Mouse (Mus musculus) c-Kit-negative CD71-positive TER-119-positive erythroid progenitor cells, embryonic 14.5 days (primary cell): ENCODE results near the gene Zfp629.

Experiments
- DNase-seq: peaks from one replicate; pipeline ENCODE4 v3.0.0-alpha.2; 2013; ENCODE audit warnings: low read depth, low spot score

The Zfp629 gene

DNA sequence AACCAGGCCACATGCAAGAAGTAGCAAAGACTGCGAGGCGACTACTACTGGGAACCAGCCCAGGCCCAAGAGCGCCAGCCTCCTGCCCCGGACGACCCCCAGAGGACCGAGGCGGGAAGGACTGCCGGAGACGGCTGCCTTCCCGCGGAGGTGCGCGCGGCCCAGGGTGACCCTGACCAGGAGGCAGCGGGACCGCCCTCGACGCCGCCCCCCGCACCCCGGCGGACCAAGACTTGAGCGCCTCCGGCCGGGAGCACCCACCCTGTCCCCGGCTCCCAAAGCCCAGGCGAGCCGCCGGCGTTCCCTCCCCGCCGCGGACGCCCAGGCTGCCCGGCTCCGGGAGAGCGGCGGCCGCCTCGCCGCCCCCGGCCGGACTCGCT is 1.1 kb downstream of the Zfp629 start:
- DNase-seq: no peak

DNA sequence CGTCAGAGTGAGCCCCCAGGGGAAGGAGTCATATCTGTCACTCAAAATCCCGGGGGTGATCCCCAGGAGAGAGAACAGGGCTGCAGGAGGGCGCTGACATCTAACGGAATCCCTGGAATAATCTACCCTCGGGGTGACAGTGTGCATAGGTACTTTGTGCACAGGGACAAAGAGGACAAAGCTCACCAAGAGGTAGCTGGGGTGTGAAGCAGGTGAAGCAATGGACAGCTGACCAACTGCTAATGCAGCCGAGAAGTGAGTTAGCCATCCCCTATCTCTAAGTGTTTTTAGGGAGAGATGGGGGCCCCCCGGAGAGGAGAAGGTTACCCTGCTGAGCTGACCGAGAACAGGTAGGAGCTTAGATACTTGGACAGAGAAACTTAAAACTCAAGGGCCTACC is 1.5 kb downstream of the Zfp629 start:
- no peak for DNase-seq

DNA sequence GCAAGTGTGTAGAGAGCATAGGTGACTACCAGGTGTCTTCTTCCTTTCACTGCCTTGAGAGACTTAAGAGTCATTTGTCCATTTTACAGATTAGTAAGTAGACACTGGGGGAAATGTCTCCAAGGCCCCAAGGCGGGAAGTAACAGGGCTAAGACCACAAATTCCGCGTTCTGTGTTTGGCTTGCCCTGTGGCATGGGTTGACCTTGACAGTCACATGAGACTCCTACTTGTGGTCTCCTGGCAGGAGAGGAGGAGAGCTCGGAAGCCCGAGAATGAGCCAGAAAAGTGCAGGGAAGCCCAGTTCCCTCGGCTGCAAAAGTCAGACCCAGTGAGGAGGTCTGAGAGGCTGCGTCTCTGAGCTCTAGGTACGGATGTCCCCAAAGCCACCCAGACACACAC is 2.1 kb downstream of the Zfp629 start:
- no peak for DNase-seq

DNA sequence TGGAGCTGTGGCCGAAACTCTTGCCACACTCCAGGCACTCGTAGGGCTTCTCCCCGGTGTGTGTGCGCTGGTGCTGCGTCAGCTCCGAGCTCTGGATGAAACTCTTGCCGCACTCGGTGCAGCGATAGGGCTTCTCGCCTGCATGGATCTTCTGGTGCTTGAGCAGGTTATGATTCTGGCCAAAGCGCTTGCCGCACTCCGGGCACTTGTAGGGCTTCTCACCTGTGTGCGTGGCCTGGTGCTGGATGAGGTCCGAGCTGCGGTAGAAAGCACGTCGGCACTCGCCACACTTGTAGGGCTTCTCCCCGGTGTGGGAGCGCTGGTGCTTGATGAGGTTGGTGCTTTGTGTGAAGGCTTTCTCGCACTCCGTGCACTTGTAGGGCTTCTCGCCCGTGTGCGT is 4.0 kb downstream of the Zfp629 start:
- DNase-seq: no peak

DNA sequence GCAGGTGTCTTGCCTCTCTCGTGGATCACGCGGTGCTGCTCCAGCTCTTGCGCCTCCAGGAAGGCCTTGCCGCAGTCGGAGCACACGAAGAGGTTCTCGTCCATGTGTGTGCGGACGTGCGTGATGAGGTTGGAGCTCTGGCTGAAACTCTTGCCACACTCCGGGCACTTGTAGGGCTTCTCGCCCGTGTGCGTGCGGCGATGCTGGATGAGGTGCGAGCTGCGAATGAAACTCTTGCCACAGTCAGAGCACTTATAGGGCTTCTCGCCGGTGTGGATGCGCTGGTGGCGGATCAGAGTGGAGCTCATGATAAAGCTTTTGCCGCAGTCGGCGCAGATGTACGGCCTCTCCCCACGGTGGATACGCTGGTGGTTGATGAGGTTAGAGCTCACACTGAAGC is 4.6 kb downstream of the Zfp629 start:
- no peak for DNase-seq

DNA sequence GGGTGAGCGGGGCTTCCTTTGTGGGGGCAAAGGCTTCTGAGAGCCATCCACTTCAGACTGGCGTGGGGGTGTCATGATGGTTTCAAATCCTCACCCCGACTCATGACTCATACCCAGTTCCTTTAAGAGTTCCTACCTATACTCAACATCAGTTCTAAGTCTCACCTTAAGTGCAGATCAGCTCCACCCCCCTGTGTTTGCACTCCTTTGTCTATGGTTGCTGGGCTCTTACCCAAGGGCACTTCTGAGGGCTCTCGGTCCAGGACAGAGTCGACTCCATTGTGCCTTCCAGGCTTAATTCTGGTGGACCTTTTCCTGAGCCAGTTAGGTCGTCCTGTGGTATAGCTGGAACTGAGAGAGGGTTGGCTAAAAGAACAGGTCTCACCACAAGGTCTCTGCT is 8.4 kb downstream of the Zfp629 start:
- no peak for DNase-seq

DNA sequence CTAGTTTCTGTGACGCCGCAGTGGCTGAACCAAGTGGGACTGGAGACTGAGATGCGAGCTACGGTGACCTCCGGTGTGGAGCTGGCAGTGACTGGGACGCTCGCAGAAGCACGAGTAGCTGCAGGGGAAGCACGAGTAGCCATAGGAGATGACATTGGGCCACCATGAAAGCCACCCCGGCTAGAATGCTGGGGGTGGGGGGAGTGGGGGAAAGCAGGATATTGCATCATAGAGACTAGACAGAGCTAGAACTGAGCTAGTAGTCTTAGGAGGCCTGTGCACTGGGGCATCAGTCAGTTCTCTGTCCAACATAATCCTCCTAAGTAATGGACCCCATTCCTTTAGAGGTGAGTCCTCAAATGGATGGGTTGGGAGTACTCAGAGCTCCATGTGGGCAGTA is 11.3 kb downstream of the Zfp629 start:
- no peak for DNase-seq

DNA sequence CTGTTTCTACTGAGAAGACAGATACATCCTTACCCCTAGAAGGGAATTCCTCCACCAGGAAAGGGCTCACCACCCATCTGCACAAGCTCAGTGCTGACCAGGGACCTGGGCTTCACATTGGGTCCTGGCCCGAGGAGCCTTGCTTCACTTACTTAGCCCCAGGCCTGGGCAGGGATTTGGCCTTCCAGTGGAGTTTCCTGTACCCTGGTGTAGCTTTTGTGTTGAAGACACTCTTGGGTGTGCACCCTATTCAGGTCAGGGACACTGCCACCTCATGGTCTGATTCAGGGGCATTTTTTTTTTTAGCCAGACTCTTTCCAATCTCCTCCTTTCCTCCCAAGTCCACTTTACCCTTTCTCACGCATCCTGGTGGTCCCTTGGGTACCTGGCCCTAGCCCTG is 12.7 kb downstream of the Zfp629 start:
- no peak for DNase-seq

DNA sequence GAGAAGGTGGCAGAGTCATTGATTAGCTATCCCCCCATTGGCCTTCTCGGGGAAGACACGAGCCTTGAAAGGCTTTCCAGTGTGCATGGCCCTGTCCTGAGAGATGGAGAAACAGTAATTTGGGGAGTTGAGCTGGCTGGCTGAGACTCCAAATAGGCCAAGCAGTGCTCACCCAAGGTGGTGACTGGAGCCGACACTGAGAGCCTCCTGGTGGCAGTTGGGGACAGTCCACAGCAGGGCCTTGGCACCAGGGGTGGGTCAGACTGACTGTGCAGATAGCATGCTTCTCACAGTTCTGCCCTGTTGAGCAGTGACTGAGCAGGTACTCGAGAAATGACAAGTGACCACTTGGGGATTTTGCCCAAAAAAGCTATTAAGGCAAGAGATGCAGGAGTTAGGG is 13.9 kb downstream of the Zfp629 start:
- no peak for DNase-seq

DNA sequence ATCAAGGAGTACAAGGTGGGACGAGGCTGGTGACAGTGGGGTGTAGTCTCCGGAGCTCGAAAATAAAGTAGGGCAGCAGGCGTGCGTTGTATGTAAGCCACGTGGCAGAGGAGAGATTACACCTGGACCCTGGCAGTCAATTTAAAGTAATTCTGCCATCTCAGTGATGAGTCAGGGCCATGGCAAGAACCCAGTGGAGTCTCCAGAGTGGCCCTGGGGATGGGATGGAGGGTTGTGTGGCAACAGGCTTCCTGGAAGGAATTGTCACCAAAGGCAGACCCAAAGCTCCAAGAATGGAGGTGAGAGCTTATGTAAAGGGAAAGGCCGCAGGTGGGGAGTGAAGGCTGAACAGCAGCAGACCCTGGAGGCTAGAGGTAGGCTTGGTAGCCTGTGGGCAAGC is 15.0 kb downstream of the Zfp629 start:
- no peak for DNase-seq

DNA sequence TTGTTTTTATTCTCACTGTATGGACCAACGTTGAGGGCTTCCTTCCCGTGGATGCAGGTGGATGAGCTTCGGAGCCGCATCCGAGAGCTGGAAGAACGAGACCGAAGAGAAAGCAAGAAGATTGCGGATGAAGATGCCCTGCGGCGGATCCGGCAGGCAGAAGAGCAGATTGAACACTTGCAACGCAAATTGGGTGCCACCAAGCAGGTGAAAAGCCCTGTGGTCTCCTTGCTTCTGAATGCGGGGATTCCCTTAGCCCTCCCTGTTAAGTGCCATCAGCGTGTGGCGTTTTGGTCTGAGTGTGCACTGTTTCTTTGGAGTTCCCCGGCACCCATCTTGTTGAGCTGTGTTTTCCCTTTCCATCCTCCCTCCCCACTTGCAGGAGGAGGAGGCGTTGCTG is 18.9 kb downstream of the Zfp629 start:
- no peak for DNase-seq

DNA sequence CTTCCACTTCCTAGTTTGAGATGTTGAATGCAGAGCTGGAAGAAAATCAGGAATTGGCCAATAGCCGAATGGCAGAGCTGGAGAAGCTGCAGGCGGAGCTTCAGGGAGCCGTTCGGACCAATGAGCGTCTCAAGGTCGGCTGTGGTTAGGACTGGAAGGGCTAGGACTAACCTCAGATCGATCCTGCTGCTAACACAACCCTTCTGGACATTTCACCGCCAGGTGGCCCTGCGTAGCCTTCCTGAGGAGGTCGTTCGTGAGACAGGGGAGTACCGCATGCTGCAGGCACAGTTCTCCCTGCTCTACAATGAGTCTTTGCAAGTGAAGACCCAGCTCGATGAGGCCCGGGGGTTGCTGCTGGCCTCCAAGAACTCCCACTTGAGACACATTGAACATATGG is 23.0 kb downstream of the Zfp629 start:
- no peak for DNase-seq

DNA sequence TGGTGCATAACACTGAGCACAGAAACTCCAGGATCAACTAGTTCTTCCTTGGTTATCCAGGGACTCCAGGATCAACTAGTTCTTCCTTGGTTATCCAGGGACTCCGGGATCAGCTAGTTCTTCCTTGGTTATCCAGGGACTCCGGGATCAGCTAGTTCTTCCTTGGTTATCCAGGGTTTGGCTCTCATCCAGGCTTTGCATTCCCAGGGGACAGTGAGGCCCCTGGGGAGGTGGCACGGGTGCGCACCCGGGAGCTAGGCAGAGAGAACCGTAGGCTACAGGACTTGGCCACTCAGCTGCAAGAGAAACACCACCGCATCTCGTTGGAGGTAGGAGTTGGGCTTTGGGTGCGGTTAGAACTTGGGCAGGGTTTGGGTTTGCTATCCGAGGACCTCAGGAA is 24.5 kb downstream of the Zfp629 start:
- DNase-seq: no peak

DNA sequence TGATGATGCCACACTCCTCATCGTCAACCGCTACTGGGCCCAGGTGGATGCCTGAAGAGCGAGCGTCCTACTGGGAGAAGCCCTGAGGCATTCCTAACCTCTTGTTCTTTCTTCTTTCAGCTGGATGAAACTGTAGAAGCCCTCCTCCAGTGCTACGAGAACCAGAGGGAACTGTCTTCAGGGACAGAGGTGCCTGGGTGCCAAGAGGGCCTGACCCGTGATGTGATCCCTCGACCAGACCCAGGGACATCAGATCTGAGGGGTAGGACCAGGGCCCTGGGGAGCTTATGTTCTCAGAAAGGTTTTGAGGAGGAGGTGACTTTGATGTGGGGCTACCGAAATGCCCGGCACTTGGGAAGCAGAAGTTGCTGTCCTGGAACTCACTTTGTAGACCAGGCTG is 26.0 kb downstream of the Zfp629 start:
- no peak for DNase-seq

DNA sequence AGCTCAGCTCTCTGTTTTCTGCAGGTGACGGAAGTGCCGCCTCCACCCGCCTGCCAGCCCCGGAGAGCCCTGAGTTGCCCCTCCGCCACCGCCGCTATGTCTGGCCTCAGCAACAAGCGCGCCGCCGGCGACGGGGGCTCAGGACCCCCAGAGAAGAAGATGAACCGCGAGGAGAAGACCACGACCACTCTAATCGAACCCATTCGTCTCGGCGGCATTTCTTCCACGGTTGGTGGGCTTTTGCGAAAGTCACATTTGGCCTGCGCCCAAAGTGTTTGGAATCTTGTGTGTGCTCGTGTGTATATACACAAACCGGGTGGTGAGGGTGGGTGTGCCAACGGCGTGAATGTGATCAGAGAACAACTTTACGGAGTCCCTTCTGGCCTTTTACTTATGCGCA is 26.7 kb downstream of the Zfp629 start:
- no peak for DNase-seq

DNA sequence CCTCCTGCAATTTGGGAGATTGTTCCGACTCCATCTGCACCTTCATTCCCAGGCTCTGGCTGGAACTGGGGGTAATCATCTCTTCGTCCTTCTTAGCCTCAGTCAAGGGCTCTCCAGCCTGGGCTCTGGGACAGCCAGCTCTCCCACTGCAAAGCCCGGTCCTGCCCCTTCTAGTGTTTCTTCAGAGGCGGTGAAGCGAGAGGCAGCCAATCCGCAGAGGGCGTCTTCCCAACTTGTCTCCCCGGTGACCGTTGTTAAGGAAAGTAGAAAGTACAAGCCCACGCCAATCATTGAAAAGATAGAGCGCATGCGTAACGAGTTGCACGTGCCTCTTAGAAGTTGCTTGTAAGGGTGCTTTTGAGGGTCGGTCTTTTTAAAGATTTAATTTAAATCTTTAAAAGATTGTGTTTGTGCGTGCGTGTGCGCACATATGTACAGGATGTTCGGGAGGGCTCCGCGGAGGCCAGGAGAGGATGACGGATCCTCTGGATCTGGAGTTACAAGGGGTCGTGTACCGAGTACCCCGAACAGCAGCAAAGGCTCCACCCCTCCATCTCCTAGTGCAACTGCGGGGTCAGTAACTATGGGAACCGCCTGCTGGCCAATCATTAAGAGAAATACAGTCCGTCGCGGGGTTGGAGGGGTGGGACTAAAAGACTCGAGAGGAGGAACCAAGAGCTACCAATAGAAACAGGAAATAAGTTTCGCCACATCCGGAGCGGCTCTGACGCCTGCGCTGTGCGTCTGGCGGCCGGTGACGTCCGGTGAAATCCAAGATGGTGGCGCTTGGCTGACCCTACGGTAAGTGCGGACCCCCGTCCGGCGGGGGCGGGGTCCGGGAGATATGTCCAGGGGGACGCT is 27.4 kb downstream of the Zfp629 start, which contains the start of the genes Ccdc189 and Rnf40:
Gene Ccdc189, minus strand, starts transcription at position 585 of the 861 bp plus-strand sequence.
Gene Rnf40, plus strand, starts transcription at position 757 of the 861 bp plus-strand sequence.
- DNase-seq: peak; percentile 95

DNA sequence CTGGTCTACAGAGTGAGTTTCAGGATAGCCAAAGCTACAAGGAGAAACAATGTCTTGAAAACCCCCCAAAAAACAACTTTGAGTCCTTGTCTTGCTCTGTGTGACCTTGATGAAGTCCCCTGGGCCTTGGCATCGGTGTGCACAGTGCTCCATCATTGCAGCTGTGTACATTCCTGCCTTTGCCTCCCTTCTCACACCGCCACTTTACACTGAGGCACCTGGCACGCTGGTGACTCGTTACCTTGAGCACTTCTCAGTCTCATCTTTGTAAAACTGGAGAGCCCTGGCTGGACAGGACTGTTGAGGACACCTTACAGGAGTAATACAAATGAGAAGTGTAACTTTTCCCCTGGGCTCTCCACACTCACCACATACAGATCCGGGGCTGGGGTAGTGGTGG is 28.4 kb downstream of the Zfp629 start:
- no peak for DNase-seq

DNA sequence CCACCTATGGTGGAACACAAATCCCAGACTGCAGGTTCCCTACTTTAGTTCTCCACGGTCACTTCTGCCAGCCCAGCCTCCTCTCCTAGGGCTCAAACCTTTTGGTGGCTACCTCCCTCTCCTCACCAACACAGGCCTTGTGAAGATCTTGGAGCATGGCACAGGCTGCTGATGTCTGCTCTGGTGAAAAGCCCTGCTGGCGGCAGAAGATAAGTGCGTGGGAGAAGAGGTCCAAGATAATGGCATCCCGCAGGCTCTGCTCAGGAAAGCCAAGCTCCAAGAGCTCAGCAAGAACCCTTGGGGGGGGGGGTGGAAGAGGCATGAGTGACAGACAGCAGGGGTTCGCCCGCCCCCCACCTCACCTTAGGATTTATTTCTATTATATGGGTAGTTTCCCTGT is 29.4 kb downstream of the Zfp629 start:
- peak; percentile 52 for DNase-seq

DNA sequence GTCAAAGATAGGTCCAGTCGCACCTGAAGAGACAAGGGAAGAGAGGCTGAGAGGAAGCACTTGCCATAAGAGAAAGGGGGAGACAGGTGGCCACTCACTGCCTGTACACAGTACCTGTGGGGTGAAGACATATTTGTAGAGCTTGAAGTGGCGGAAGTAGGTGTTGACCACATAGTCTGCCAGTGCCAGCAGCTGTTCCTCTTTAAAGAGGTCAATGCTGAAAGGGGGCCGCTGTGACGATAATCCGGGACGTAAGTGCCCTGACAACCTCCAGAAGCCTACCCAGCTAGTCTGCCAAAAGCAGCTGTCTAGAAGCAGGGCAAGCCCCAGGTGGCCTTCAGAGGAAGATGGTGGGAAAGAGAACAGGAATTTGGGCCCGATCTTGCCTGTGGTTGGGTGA is 30.6 kb downstream of the Zfp629 start:
- DNase-seq: no peak

DNA sequence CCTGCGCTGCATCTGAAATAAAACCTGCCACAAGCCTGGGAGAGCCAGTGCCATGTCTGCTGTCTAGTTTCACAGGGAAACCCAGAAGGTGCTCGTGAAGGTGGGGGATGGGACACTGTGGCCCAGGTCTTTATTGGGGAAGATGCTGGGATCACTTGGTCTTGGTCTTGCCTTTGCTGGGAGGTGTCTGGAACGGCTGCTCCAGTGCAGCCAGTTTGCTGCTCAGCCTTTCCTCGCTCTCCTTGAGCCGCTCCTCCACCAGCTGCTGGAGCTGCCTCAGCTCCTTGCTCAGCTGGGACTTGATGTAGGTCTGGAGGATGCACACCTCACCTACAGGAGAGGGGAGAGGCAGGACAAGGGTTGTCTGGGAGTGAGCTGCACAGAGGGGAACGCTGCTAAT is 32.3 kb downstream of the Zfp629 start:
- no peak for DNase-seq

DNA sequence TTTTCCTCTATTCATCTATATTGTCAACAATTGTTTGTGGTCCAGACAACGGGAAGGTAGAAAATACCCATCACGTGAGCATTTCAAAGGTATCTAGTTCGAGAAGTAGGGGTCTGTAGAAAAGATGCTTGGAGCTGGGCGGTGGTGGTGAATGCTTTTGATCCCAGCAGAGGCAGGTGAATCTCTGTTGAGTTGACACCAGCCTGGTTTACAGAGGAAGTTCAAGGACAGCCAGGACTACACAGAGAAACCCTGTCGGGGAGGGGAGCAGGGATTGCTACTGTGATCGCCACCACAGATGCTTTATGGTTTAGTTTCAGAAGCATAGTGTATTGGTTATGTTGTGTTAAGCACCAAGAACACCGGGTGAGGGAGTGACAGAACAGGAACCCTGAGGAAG is 41.5 kb downstream of the Zfp629 start:
- DNase-seq: no peak

DNA sequence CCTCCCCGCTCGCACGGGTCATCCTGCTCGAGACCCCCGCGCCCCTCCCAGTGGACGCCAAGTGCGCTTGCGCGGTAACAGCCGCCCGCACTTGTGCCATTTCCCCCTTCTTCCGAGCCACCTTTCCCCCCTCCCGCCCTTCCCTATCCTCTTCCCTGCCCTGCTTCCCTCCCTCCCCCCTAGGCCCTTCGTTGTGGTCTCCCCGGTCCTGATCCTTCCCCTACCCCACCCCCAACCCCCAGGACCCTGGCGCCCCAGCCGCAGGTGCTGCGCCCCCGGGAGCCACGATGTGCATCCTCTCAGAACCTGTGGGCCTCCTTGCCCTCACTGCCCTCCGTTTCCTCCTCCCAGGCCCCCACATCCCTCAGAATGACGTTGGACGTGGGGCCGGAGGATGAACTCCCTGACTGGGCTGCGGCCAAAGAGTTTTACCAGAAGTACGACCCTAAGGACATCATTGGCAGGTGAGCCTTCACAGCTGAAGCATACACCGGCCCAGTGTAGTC is 42.0 kb downstream of the Zfp629 start:
- no peak for DNase-seq

DNA sequence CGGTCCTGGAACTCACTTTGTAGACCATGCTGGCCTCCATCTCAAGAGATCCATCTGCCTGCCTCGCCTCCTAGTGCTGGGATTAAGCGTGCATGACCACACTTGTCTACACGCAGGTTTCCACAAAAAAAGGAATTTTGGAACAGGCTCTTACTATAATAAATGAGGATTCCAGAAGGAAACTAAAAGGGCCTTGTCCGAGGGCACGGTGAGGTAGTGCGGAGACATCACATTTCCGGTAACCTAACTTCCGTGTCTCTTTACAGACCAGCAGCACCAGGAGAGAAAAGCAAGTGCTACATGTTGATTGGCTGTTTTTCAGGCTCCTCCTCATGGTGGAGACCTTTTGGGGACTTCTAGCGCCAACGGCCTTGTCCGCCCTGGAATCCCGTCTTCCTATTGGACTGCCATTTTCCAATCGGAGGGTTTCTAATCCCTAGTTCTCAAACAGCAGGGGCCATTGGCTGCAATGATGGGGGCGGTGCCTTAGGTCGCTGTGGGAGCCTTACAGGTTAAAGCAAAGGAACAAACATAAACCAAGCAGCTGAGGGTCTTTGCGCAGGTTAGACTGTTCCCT is 42.6 kb downstream of the Zfp629 start, which contains the start of gene Phkg2:
Gene Phkg2, plus strand, starts transcription at position 446 of the 577 bp plus-strand sequence.
- DNase-seq: peak; percentile 94
